Mouse (Mus musculus): ENCODE data around the gene Pld2. TPM values are rescaled to one million over a fixed set of nuclear protein-coding genes. Genes with fewer than 3 reads are reported as not detected.
"Not testable (repeated sequence)": the region's sequence is repeated elsewhere in the genome, so short reads cannot be mapped to it uniquely, and the experiment has no call there.

The Pld2 gene
- polyA plus RNA-seq, 1 experiment from 2014 or later, result 4.1 TPM

- WGBS, result 90% methylated on average over 7 of the region's 7 CpGs
- peaks cover 20% of the 10 kb centered on the region for H3K27me3 ChIP-seq (ENCODE audit: insufficient read depth, poor library complexity, severe bottlenecking)
- no peak for DNase-seq (ENCODE audit: low spot score)
- peak within 1 kb of the TSS; percentile 12; the same call in 1 of the 2 replicates for H3K27ac ChIP-seq
- H3K4me3 ChIP-seq, result no peak within 1 kb of the TSS
- H3K36me3 ChIP-seq, result no peaks in the 10 kb centered on the region
- peaks cover 26% of the 10 kb centered on the region for H3K4me1 ChIP-seq (replicated peaks)
- no peaks in the 10 kb centered on the region for H3K9me3 ChIP-seq
Measured at GRCm38 (mm10) chr11:70514288-70514687, 25.6 kb upstream of the Pld2 start, which contains the start of gene Vmo1. Gene Vmo1 (minus strand): TSS chr11:70514616.

- 27% methylated on average over 2 of the region's 2 CpGs for WGBS
- H3K27ac ChIP-seq, result no peak overlapping the region
- DNase-seq (ENCODE audit: low spot score), result no peak
- no peak overlapping the region for H3K4me3 ChIP-seq
- H3K36me3 ChIP-seq, result no peaks in the 10 kb centered on the region
- H3K27me3 ChIP-seq (ENCODE audit: insufficient read depth, poor library complexity, severe bottlenecking), result peaks cover 24% of the 10 kb centered on the region
- no peaks in the 10 kb centered on the region for H3K9me3 ChIP-seq
- peaks cover 22% of the 10 kb centered on the region for H3K4me1 ChIP-seq (replicated peaks)
Measured at GRCm38 (mm10) chr11:70516352-70516751, 23.5 kb upstream of the Pld2 start.

- 74% methylated on average over 1 of the region's 1 CpGs for WGBS
Measured at GRCm38 (mm10) chr11:70518436-70518835, 21.4 kb upstream of the Pld2 start.

GRCm38 (mm10) chr11:70518923-70519322 is 20.9 kb upstream of the Pld2 start, which contains the start of gene Gltpd2:
Gene Gltpd2 (plus strand): TSS chr11:70519196.
- Histone ChIP-seq H3K27me3 (ENCODE audit: insufficient read depth, poor library complexity, severe bottlenecking) (peaks cover 24% of the 10 kb centered on the region), H3K4me3 (peak within 1 kb of the TSS; percentile 49), H3K9me3 (no peaks in the 10 kb centered on the region), H3K27ac (peak within 1 kb of the TSS; percentile 86), H3K4me1 (replicated peaks) (peaks cover 11% of the 10 kb centered on the region), H3K36me3 (no peaks in the 10 kb centered on the region)
- no peak for DNase-seq (ENCODE audit: low spot score)
- 82% methylated on average over 10 of the region's 10 CpGs for WGBS

More at GRCm38 (mm10) chr11:70518436-70518835, 21.4 kb upstream of the Pld2 start:
- H3K4me3 ChIP-seq, result no peak overlapping the region
- peaks cover 16% of the 10 kb centered on the region for H3K4me1 ChIP-seq (replicated peaks)
- H3K27ac ChIP-seq, result no peak overlapping the region
- H3K9me3 ChIP-seq, result no peaks in the 10 kb centered on the region
- peaks cover 24% of the 10 kb centered on the region for H3K27me3 ChIP-seq (ENCODE audit: insufficient read depth, poor library complexity, severe bottlenecking)
- H3K36me3 ChIP-seq, result no peaks in the 10 kb centered on the region
- DNase-seq (ENCODE audit: low spot score), result no peak

GRCm38 (mm10) chr11:70520178-70520769 is 19.6 kb upstream of the Pld2 start:
- Histone ChIP-seq H3K4me1 (replicated peaks) (peaks cover 13% of the 10 kb centered on the region), H3K4me3 (peak overlapping the region; percentile 49), H3K36me3 (no peaks in the 10 kb centered on the region), H3K27ac (peak overlapping the region; percentile 86), H3K9me3 (no peaks in the 10 kb centered on the region), H3K27me3 (ENCODE audit: insufficient read depth, poor library complexity, severe bottlenecking) (peaks cover 21% of the 10 kb centered on the region)
- peak; percentile 66 for DNase-seq (ENCODE audit: low spot score)
- 12% methylated on average over 41 of the region's 41 CpGs for WGBS

GRCm38 (mm10) chr11:70523306-70523989 is 16.4 kb upstream of the Pld2 start:
- Histone ChIP-seq H3K36me3 (peaks cover 24% of the 10 kb centered on the region), H3K27me3 (ENCODE audit: insufficient read depth, poor library complexity, severe bottlenecking) (peaks cover 21% of the 10 kb centered on the region), H3K4me1 (replicated peaks) (peaks cover 23% of the 10 kb centered on the region)
- not testable (repeated sequence) for H3K9me3 ChIP-seq, H3K4me3 ChIP-seq, H3K27ac ChIP-seq
- peak; percentile 32 for DNase-seq (ENCODE audit: low spot score)
- WGBS, result 89% methylated on average over 8 of the region's 8 CpGs

- H3K4me1 ChIP-seq (replicated peaks), result peaks cover 20% of the 10 kb centered on the region
- peaks cover 37% of the 10 kb centered on the region for H3K36me3 ChIP-seq
- WGBS, result 9% methylated on average over 8 of the region's 8 CpGs
- H3K9me3 ChIP-seq, result no peaks in the 10 kb centered on the region
- H3K27ac ChIP-seq, result peak overlapping the region; percentile 37; the same call in 1 of the 2 replicates
- H3K27me3 ChIP-seq (ENCODE audit: insufficient read depth, poor library complexity, severe bottlenecking), result peaks cover 10% of the 10 kb centered on the region; the same call in 1 of the 2 replicates
- no peak for DNase-seq (ENCODE audit: low spot score)
- peak overlapping the region; percentile 71 for H3K4me3 ChIP-seq
Measured at GRCm38 (mm10) chr11:70524782-70525181, 15.1 kb upstream of the Pld2 start.

GRCm38 (mm10) chr11:70525184-70525678 is 14.6 kb upstream of the Pld2 start, which contains the start of gene Psmb6:
Gene Psmb6 (plus strand): TSS chr11:70525367.
- peak; percentile 92 for DNase-seq (ENCODE audit: low spot score)
- Histone ChIP-seq H3K27ac (peak within 1 kb of the TSS; percentile 92), H3K4me1 (replicated peaks) (peaks cover 15% of the 10 kb centered on the region)

GRCm38 (mm10) chr11:70525726-70526125 is 14.1 kb upstream of the Pld2 start:
- Histone ChIP-seq H3K4me3 (peak overlapping the region; percentile 71), H3K36me3 (peaks cover 37% of the 10 kb centered on the region), H3K27me3 (ENCODE audit: insufficient read depth, poor library complexity, severe bottlenecking) (peaks cover 2% of the 10 kb centered on the region; the same call in 1 of the 2 replicates), H3K27ac (peak overlapping the region; percentile 92), H3K4me1 (replicated peaks) (peaks cover 13% of the 10 kb centered on the region), H3K9me3 (no peaks in the 10 kb centered on the region)
- no peak for DNase-seq (ENCODE audit: low spot score)
- WGBS, result 2% methylated on average over 12 of the region's 12 CpGs

More at GRCm38 (mm10) chr11:70525184-70525678, 14.6 kb upstream of the Pld2 start, which contains the start of gene Psmb6:
- under 1% methylated on average over 26 of the region's 26 CpGs for WGBS
- H3K36me3 ChIP-seq, result peaks cover 37% of the 10 kb centered on the region
- H3K4me3 ChIP-seq, result peak within 1 kb of the TSS; percentile 71
- peaks cover 7% of the 10 kb centered on the region; the same call in 1 of the 2 replicates for H3K27me3 ChIP-seq (ENCODE audit: insufficient read depth, poor library complexity, severe bottlenecking)
- no peaks in the 10 kb centered on the region for H3K9me3 ChIP-seq

- no peak for DNase-seq (ENCODE audit: low spot score)
- peaks cover 37% of the 10 kb centered on the region for H3K36me3 ChIP-seq
- H3K4me1 ChIP-seq (replicated peaks), result peaks cover 13% of the 10 kb centered on the region
- no peaks in the 10 kb centered on the region for H3K9me3 ChIP-seq
- WGBS, result 90% methylated on average over 12 of the region's 12 CpGs
- H3K4me3 ChIP-seq, result peak overlapping the region; percentile 71
- H3K27me3 ChIP-seq (ENCODE audit: insufficient read depth, poor library complexity, severe bottlenecking), result no peaks in the 10 kb centered on the region
- H3K27ac ChIP-seq, result 0 out of 2 replicates have a peak overlapping the region, but pooled peaks have one; percentile 92
Measured at GRCm38 (mm10) chr11:70526211-70526610, 13.7 kb upstream of the Pld2 start.

- WGBS, result 90% methylated on average over 7 of the region's 7 CpGs
- DNase-seq (ENCODE audit: low spot score), result no peak
- Histone ChIP-seq H3K27ac (no peak overlapping the region), H3K36me3 (peaks cover 37% of the 10 kb centered on the region), H3K4me3 (no peak overlapping the region), H3K9me3 (no peaks in the 10 kb centered on the region), H3K4me1 (replicated peaks) (peaks cover 13% of the 10 kb centered on the region), H3K27me3 (ENCODE audit: insufficient read depth, poor library complexity, severe bottlenecking) (no peaks in the 10 kb centered on the region)
Measured at GRCm38 (mm10) chr11:70528610-70529009, 11.3 kb upstream of the Pld2 start.

GRCm38 (mm10) chr11:70531065-70531464 is 8.8 kb upstream of the Pld2 start:
- DNase-seq (ENCODE audit: low spot score); H3K9me3 ChIP-seq; H3K4me1 ChIP-seq (replicated peaks); H3K27ac ChIP-seq; H3K27me3 ChIP-seq (ENCODE audit: insufficient read depth, poor library complexity, severe bottlenecking); H3K4me3 ChIP-seq: not testable (repeated sequence)
- peaks cover 37% of the 10 kb centered on the region for H3K36me3 ChIP-seq
- 82% methylated on average over 2 of the region's 2 CpGs for WGBS

- 84% methylated on average over 6 of the region's 6 CpGs for WGBS
- Histone ChIP-seq H3K4me1 (replicated peaks) (no peaks in the 10 kb centered on the region), H3K27ac (no peak within 1 kb of the TSS), H3K27me3 (ENCODE audit: insufficient read depth, poor library complexity, severe bottlenecking) (no peaks in the 10 kb centered on the region), H3K9me3 (no peaks in the 10 kb centered on the region), H3K4me3 (no peak within 1 kb of the TSS), H3K36me3 (peaks cover 20% of the 10 kb centered on the region)
- no peak for DNase-seq (ENCODE audit: low spot score)
Measured at GRCm38 (mm10) chr11:70532839-70533238, 7.0 kb upstream of the Pld2 start, which contains the start of gene Gm40193. Gene Gm40193 (minus strand): TSS chr11:70532939.
